Mouse (Mus musculus) testis, postnatal 14 days (tissue): ENCODE measurements around the gene Atp6v1fnb.

ENCODE experiments used
- DNase-seq: peaks from one replicate; pipeline ENCODE4 v3.0.0; 2021; ENCODE audit warnings: low spot score

Gene Atp6v1fnb

DNA sequence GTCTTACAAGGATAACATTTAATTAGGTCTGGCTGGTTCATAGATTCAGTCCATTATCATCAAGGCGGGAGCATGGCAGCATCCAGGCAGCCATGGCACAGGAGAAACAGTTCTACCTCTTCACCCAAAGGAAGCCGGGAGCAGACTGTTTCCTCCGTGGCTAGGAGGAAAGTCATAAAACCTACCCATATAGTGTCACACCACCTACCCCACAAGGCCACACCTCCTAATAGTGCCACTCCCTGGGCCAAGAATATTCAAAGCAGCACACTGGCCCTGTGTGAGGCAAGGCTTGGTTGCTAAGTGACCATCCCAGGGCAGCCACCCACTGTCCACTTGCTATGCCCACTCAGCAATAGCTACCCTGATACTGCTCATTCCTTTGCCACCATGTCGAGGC, at the start of gene Atp6v1fnb:
Gene Atp6v1fnb (plus strand): TSS at position 301 of the 400 bp plus-strand sequence.
- no peak for DNase-seq

DNA sequence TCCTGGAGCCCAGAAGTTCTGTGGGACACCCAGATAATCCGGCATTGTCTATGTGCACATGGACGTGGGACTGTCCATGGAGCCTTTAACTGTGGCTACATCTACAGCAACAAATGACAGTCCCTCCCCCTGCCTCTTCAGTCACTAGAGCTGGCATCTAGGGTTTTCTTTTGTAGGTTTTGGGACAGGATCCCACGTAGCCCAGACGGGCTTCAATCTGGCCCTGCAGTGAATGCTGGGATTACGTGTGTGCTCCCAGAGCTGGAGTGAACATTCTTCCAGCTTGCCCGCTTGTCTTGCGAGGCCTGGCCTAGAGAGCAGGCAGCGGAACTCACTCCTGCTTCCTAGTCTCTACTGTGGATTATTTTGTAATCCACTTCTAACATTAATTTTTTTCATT, 46.1 kb upstream of the Atp6v1fnb start:
- DNase-seq: no peak

DNA sequence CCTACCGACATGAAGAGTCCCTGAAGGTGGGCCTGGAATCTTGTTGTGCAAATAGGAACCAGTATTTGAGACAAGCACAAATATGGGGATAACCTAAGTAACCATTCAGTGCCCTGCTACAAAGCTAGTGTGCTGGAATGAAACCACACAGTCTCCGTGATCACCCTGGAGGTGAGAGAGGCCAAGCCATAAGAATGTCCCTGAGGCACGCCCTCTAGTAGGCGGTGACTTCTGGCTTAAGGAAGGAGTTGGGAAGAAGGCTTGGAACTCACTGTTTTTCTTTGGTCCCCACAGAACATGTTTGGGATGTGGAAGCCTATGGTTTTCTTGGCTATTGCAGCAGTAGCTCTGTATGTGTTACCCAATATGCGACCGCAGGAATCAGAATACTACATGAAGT, 44.9 kb upstream of the Atp6v1fnb start:
- DNase-seq: no peak

DNA sequence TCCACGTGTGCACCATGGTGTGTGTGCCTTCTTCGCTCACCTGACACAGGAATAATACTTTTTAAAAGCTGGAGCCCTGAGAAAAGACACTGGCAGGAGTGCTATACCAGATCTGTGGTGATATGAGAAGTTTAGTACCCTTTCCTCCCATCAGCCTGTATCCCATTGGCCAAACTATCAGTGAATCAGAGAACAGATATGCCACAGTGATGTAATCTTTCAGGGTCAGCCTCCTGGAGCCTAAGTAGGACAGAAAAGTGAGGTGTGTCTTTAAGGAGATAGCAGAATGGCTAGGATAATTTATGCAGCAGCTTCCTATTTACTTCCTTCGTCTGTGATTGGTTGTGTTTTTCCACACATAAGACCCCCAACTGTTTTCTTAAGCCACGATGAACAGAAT, 43.1 kb upstream of the Atp6v1fnb start:
- no peak for DNase-seq

DNA sequence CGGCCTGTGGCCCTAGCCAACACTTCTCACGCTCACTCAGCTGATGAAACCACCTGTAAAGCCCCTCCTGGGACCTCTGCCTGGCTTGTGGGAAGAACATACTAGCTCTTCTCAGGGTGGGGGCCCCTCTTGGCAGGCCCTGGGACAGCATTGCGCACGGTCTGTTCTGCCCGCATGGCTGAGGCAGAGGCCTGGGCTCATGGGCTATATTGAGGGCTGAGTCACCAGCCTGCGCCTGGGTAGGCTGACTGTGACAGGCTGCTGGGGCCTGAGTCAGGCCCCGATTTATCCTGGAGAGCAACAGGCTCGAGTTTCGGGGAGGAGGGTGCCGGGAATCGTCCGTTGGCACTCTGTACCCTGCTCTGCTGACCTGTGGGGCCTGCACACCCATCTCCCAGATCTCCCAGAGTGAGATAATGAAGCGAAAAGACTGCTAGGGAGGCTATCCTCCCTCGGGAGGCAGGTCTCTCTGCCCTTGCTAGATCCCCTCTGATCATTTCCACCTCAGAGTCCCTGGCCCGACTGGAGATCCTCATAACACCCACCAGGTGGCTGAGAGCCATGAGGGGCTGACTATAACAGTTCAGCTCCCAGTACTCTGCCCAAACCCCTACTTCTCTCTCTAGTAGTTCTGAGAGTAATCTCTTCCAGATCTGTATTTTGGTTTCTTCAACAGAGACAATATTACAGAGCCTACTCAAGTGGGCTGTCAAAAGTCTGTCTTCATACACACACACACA, 40.4 kb upstream of the Atp6v1fnb start:
- no peak for DNase-seq

DNA sequence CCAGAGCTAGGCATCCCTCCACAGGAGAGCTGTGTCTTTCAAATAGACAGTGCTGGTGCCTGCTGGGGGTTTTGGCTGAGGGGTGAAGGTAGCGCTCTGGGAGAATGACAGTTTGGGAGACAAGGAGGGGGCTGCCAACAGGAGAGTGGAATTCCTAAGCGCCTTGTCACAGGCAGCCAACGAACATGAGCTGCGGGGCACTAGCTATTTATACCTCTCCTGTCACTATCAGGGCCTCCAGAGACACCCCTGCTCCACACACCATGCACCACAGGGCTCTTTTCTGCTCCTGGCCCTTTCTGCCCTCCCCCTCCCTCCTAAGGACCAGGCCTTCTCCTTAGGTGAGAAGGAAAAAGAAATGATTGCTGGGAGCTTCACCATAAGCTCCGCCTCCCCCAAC, 39.8 kb upstream of the Atp6v1fnb start:
- DNase-seq: no peak

DNA sequence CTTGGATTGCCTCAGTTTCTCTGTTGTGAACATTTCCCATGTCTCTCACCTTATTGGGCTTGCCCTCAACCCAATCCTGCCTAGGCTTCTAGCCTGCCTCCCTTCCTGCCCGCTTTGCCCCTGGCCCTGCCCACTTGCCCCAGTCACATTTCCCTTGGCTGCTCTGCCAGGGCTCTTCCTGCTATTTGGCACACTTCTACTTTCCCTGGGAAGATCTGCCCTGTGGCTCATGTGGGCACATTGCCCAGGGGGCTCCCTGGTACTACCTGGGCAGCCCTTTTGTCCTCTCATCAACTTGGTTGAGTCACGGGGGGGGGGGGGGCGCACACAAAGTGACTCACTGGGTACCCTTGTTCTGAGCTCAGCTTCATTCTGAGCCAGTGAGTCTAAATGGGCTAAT, 39.1 kb upstream of the Atp6v1fnb start:
- DNase-seq: no peak

DNA sequence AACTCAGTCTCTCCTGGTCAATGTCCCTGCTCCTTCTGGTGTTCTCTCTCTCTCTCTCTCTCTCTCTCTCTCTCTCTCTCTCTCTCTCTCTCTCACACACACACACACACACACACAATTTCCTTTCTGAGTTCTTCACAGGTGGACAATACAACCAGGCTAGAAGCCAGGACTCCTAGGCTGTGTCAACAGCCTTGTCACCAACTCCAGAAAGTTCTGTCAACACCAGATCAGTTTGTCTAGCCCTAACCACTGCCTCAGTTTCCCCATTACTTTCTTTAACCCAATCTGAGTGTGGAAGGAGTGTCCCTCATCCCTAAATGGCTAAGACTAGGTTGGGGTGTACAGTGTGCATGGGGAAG, 38.6 kb upstream of the Atp6v1fnb start:
- DNase-seq: no peak

DNA sequence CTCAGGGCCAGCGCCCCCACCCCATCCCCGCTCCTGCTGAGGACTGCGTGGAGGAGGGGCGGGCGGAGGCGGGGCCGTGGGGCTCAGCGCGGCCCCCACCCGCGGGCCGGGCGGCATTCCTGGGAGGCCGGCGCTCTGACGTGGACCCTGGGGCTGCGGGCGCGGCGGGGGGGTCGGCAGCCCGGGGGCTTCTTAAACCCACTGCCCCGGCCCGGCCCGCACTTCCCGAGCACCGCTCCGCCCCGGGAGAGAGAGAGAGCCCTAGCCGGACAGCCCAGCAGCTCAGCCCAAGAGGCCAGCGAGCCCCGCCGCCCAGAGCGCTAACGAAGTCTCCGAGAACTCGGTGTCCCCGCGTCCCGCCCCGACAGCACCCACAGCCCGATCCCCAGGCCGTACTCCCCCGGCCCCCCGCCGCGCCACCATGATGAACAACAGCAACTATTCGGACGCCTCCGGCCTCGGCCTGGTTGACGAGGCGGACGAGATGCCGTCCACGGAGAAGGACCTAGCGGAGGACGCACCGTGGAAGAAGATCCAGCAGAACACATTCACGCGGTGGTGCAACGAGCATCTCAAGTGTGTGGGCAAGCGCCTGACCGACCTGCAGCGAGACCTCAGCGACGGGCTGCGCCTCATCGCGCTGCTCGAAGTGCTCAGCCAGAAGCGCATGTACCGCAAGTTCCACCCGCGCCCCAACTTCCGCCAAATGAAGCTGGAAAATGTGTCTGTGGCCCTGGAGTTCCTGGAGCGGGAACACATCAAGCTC, 38.0 kb upstream of the Atp6v1fnb start, which contains the start of gene Flnc:
Gene Flnc (plus strand): TSS at position 219 of the 766 bp plus-strand sequence.
- DNase-seq: peak; percentile 39

DNA sequence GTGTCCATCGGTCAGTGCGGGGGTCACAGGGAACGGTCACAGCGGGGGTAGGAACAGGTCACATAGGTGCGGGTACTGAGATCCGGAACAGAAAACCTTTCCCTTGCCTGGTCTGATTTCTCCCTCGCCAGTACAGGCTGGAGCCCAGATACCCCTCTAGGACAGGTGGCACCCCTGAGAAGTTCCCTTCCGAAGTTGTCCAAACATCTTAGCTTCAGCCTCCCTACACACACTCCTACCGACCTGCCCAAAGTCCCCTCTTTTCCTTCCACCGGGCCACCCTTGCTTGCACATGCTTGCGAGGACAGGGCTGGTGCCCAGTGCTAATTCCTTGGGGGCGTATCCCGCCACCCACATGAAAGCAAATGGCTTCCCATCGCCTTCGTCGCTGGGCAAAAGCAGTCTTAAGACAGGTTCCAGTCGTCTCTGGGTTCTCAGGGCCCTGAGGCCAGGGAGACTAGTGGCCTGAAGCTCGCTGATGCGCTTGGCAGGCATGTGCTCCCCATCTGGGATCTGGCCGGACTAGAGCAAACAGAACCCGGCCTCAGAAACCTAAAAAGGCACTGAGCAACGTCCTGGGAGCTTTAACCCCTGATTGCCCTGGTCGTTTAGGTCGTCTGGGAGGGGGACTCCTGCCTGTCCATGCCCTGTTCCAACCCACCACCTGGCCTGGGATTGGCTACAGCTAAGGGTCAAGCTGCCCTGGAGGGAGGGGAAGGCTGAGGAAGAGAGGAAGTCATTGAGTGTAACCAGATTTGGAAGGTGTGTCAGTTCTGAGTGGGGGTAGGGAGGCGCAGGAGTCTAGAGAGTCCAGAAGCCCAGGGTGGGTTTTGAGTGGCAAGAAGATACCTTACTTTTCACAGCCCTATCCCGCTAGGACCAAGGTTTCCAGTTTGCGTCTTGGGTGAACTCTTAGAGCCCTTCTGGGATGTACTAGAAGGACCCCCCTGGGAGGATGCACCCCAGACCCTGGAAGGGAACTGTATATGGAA, 37.1 kb upstream of the Atp6v1fnb start:
- DNase-seq: peak; percentile 34

DNA sequence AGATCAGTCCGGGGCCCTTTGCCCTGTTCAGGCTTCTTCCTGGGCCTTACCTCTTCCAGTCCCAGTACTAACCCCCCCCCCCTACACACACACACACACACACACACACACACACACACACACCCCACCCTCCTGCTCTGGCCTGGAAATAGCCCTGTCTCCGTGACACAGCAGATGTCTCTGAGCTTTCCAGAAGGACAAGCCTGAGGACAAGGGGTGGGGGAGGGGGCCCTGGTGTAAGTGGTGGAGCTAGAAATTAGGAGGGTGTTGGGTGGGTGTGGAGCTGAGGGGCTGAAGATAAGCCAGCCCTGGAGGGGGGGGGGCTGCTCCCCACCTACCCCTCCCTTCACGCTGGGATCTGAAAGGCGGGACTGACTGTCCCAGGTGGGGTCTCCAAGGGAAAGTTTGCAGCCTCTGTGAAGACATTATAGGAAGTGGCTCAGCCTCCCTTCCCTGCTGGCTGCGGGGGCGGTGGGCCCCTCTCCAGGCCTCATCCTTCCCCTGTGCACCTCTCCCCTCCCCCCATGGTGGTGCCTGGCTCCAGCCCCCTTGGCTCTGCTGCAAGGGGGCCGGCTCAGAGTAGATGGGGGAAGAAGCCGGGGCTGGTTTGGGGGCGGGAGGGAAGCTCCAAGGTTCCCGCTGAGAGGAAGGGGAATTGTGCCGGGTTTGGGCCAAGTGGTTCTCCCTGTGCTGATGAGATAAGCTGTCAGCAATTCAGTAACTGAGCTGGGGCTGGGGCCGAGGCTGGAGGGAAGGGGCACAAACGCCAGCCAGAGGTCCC, 36.1 kb upstream of the Atp6v1fnb start:
- peak; percentile 44 for DNase-seq

DNA sequence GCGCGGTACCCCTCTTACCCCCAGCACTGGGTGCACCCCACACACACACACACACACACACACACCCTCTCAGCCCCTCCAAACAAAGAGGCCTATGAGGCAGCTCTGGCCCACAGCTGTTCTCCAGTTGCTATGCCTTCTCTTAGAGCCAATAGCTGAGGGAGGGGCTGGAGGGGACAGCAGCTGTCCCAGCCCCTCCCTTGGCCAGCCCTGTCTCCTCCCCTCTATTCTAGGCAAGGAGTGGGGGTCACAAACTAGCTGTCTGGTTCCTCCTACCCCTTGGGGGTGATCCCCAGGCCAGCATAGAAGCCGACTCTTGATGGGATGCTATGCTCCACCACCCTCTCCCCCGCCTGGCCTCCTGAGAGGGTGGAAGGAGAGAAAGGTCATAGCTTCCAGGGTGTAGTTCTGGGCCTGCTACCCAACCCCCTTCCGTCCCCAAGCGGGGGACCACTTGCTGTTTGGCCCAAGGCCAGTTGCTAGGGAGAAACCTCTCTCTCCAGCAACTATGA, 35.2 kb upstream of the Atp6v1fnb start:
- no peak for DNase-seq

DNA sequence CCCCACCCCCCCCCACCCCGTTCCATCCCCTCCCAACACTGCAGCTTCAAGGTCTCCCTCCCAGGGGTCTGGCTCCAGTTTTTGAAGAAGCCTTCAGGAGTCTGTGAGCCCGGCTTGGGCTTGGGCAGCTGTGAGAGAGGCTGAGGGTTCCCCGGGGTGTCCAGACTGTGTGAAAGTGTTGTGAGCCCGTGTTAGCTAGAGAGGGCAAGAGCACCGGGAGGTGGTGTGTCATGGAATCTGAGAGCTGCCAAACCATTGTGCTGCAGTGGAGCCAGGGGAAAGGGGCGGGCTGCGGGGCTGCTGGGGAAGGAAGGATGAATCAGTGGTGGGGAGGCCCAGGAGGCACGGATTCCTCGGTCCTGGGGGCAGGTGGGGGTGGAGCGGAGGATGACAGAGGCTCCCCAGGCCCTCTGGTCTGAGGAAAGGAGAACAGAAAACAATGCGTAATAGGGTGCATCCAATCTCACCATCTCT, 34.7 kb upstream of the Atp6v1fnb start:
- no peak for DNase-seq

DNA sequence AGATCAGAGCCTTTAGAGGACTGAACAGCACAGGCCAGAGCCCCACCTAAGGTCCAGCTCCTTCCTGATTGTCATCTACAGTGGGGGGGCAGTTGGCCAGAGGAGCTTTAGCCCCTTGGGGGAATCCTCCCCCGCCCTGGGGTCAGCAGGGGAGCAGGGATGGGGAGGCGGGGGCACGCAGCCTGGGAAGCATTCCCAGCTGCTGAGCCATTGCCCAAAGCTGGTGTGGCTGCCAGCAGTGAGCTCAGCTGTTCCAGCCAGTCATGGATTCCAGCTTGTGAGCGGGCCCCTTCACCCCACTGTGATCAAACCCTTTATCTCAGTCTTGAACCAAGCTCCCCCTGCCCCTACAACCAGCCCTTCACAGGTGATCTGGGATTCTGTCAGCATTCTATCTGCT, 32.0 kb upstream of the Atp6v1fnb start:
- DNase-seq: no peak

DNA sequence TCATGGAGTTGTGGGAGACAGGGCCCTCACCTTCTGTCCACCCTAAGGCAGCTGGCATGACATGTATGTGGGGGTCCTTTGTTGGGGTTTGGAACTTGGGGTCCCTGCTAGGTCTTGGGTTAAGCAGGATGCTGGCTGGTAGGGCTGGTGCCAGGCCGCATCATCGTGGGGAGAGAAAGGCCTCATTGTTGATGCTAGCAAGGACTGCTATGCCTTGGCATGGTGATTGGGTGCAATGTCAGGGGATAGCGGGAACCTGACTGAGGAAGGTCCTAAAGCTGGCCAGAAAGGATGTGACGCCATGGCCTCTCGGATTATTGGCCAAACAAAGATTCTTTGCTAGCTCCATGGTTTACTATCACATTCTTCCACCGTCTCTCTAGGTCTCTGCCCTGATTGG, 31.4 kb upstream of the Atp6v1fnb start:
- no peak for DNase-seq

DNA sequence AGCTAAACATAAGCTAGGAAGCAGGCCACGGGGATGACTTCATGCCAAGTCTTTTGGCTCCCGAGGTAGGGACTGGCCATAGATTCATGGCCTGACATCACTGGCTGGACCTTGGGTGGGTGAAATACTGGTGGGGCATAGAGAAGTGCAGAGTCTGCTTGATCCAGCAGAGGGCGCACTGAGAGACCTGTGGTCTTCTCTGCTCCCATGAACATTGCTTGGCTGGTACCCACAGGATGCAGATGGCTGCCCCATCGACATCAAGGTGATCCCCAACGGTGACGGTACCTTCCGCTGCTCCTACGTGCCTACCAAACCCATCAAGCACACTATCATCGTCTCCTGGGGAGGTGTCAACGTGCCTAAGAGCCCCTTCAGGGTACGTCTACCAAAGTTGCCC, 26.5 kb upstream of the Atp6v1fnb start:
- DNase-seq: no peak

DNA sequence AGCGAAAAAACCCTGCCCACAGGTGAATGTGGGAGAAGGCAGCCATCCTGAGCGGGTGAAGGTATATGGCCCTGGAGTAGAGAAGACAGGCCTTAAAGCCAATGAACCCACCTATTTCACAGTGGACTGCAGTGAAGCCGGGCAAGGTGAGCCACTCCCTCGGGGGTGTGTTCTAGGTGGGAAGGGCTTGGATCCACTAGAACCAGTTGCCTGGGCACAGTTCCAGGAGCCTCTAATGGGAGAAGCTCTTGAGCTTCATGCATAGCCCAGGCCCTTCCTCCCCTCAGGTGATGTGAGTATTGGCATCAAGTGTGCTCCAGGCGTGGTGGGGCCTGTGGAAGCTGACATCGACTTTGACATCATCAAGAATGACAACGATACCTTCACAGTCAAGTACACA, 25.9 kb upstream of the Atp6v1fnb start:
- DNase-seq: no peak

DNA sequence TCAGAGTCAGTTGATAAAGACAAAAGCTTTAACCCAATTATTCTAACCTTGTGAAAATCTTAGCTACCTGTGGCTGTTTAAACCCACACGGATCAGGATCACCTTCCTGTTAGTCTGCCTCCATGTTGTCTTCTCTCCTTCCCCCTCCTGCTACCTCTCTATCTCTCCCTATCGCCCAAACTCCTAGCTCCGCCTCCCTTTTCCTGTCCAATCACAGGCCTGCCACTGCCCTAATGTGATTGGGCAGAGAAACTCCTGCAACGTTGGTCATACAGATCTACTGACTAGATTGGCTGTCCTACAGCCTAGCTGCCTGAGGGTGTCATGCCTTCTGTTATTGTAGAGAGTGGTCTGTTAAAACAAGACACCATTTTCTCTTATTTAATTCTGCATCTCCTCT, 21.4 kb upstream of the Atp6v1fnb start:
- DNase-seq: no peak

DNA sequence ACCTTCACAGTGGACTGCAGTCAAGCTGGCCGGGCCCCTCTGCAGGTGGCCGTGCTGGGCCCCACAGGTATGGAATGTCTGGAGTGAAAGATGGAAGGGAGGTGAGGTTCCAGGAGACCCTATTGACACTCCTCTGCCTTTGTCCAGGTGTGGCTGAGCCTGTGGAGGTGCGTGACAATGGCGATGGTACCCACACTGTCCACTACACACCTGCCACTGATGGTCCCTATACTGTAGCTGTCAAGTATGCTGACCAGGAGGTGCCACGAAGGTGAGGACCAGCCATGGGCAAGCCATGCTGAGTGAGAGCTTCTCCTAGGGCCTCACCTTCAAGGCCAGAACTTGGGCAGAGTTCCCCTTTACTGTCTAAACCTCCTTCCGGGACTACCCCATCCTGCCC, 20.6 kb upstream of the Atp6v1fnb start:
- no peak for DNase-seq

DNA sequence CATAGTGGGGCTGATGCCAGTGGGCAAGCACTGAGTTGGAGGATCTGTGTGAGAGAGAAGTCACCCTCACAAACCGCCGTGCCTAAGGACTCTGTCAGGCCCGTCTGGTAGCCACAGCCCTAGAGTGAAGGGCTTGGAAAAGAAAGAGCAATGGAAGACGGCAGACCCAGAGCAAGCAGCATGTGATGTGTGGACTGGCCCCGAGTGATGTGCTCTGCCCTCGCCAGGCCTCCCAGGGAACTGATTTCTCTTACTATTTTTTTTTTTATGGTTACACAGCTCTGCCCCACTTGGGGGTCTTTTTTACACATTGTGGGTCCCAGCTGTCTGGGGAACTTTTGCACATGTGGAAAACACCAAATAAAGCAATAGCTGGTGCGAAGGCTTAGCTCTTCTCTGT, 9.7 kb upstream of the Atp6v1fnb start:
- DNase-seq: no peak

DNA sequence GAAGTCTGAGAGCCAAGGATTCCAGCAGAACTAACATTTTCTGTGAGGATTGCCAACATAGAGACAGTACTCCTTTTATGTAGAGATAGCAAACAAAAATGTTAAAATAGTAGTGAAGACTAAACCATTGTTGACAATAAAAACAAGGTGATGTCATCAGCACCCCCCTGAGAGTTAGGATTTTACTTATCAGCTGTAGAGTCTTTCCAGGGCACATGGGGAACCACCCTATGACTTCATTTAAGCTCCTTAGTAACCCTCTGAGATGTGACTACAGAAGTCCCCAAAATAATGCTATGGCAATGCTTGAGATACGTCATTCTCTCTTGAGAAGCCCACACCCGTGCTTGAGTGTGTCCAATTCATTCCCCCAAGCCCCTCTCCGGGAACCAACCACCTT, 7.8 kb upstream of the Atp6v1fnb start:
- DNase-seq: no peak
